Mouse (Mus musculus): ENCODE data around the gene Hlx. TPM values are rescaled to one million over a fixed set of nuclear protein-coding genes. Genes with fewer than 3 reads are reported as not detected.

Hlx gene
- polyA plus RNA-seq, 2 experiments, result 2.7 to 3.5 TPM

DNA sequence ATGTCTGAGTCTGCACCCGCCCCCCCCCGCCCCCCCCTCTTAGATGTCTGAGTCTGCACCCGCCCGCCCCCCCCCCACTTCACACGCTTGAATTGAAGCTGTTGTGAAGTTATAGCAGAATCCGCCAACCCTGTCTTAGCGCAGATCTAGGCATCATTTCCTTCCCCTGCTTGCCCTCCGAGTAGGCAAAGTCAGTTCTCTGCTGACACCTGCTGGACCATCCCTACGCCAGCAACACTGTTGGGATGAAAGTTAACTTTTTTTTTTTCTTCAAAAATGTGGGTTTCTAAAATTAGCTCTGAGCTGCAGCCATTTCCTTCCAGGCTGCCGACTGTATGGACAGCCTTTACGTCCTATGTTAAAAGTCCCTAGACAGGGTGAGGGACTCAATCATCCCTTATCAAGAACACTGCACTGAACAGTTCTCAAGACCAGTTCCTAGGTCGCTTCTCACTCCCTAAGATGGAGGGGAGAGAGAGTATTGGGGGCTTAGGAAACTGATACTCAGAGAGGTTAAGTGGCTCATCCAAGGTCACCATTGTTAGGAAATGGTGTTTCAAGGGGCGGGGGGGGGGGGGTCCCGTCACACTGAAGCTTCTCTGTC is 5.6 kb upstream of the Hlx start:
- TF ChIP-seq CTCF (IDR thresholded peaks at IDR 0.05; ENCODE audit: low read depth) (peak; percentile 81), EP300 (IDR thresholded peaks at IDR 0.05; ENCODE audit: low read depth) (no peak)
- 3% methylated on average over 14 of the region's 14 CpGs for WGBS (ENCODE audit: insufficient replicate concordance)
- ATAC-seq (ENCODE audit: insufficient read depth) (no peak), DNase-seq (ENCODE audit: low read depth in 3 of 3, low spot score in 3 of 3) (peak in 1 of 3 experiments; percentile 24)
- Histone ChIP-seq H3K27ac (no peak overlapping the region), H3K4me2 (ENCODE audit: low read depth) (no peak overlapping the region), H3K4me1 (replicated peaks; ENCODE audit: control insufficient read depth in 2 of 2, insufficient read depth in 2 of 2, low read length in 1 of 2) (no peaks in the 10 kb centered on the region; a peak in 1 of 4 replicates), H3K9ac (replicated peaks) (no peak overlapping the region), H3K9me3 (ENCODE audit: control insufficient read depth, low read length) (no peaks in the 10 kb centered on the region), H3K27me3 (ENCODE audit: control insufficient read depth, insufficient read depth, low read length) (peaks cover 45% of the 10 kb centered on the region), H3K4me3 (ENCODE audit: insufficient read depth in 1 of 2, low read depth in 2 of 2, low read length in 2 of 2) (no peak overlapping the region), H3K36me3 (replicated peaks; ENCODE audit: control insufficient read depth, insufficient read depth, low read depth) (no peaks in the 10 kb centered on the region)

DNA sequence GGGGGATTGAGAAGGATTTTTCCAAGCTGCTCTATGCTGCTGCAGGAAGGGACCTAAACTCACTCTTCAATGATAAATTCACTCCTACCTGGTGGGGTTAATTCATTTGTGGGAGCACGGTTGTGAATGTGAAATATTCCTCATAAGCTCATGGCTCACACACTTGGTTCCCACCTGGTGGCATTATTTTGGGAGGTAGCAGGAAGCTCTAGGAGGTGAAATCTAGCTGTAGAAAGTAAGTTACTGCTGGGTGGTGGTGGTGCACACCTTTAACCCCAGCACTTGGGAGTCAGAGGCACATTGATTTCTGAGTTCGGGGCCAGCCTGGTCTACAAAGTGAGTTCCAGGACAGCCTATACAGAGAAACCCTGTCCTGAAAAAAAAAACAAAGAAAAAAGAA is 4.8 kb upstream of the Hlx start:
- no peak overlapping the region for H3K4me2 ChIP-seq (ENCODE audit: low read depth)
- no peak for DNase-seq (ENCODE audit: low read depth in 3 of 3, low spot score in 3 of 3)
- peaks cover 51% of the 10 kb centered on the region for H3K27me3 ChIP-seq (ENCODE audit: control insufficient read depth, insufficient read depth, low read length)
- no peak overlapping the region for H3K4me3 ChIP-seq (ENCODE audit: insufficient read depth in 1 of 2, low read depth in 2 of 2, low read length in 2 of 2)
- 26% methylated on average over 2 of the region's 2 CpGs for WGBS (ENCODE audit: insufficient replicate concordance)
- no peak overlapping the region for H3K27ac ChIP-seq
- no peaks in the 10 kb centered on the region; a peak in 1 of 4 replicates for H3K4me1 ChIP-seq (replicated peaks; ENCODE audit: control insufficient read depth in 2 of 2, insufficient read depth in 2 of 2, low read length in 1 of 2)
- TF ChIP-seq CTCF (IDR thresholded peaks at IDR 0.05; ENCODE audit: low read depth), result no peak
- TF ChIP-seq EP300 (IDR thresholded peaks at IDR 0.05; ENCODE audit: low read depth), result no peak
- no peak for ATAC-seq (ENCODE audit: insufficient read depth)
- no peaks in the 10 kb centered on the region for H3K9me3 ChIP-seq (ENCODE audit: control insufficient read depth, low read length)
- H3K36me3 ChIP-seq (replicated peaks; ENCODE audit: control insufficient read depth, insufficient read depth, low read depth), result no peaks in the 10 kb centered on the region
- H3K9ac ChIP-seq (replicated peaks), result no peak overlapping the region

DNA sequence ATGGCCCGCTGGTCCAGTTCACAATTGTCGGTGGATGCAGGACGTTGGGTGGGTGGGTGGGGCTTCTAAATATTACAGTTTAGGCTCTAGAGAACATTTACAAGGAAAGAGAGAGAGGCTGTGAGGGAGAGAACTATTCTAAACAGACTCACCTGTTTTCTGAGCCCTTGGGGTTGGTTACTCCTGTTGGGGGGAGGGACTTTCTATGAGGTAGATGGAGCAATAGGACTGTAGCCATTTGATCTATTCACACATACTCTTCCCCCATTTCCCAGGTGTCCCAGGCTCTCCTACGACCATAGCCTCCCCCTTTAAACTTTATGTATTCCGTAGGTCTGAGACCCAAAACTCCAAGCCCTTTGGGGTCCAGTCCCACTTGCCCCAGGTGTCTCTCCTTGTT is 3.8 kb upstream of the Hlx start:
- H3K4me3 ChIP-seq (ENCODE audit: insufficient read depth in 1 of 2, low read depth in 2 of 2, low read length in 2 of 2), result no peak overlapping the region
- no peaks in the 10 kb centered on the region for H3K9me3 ChIP-seq (ENCODE audit: control insufficient read depth, low read length)
- no peaks in the 10 kb centered on the region for H3K36me3 ChIP-seq (replicated peaks; ENCODE audit: control insufficient read depth, insufficient read depth, low read depth)
- H3K4me1 ChIP-seq (replicated peaks; ENCODE audit: control insufficient read depth in 2 of 2, insufficient read depth in 2 of 2, low read length in 1 of 2), result no peaks in the 10 kb centered on the region; a peak in 1 of 4 replicates
- ATAC-seq (ENCODE audit: insufficient read depth) (no peak), DNase-seq (ENCODE audit: low read depth in 3 of 3, low spot score in 3 of 3) (no peak)
- no peak overlapping the region for H3K4me2 ChIP-seq (ENCODE audit: low read depth)
- WGBS (ENCODE audit: insufficient replicate concordance), result 40% methylated on average over 5 of the region's 5 CpGs
- H3K27me3 ChIP-seq (ENCODE audit: control insufficient read depth, insufficient read depth, low read length), result peaks cover 61% of the 10 kb centered on the region
- H3K27ac ChIP-seq, result no peak overlapping the region
- TF ChIP-seq CTCF (IDR thresholded peaks at IDR 0.05; ENCODE audit: low read depth) (no peak), EP300 (IDR thresholded peaks at IDR 0.05; ENCODE audit: low read depth) (no peak)
- no peak overlapping the region for H3K9ac ChIP-seq (replicated peaks)

DNA sequence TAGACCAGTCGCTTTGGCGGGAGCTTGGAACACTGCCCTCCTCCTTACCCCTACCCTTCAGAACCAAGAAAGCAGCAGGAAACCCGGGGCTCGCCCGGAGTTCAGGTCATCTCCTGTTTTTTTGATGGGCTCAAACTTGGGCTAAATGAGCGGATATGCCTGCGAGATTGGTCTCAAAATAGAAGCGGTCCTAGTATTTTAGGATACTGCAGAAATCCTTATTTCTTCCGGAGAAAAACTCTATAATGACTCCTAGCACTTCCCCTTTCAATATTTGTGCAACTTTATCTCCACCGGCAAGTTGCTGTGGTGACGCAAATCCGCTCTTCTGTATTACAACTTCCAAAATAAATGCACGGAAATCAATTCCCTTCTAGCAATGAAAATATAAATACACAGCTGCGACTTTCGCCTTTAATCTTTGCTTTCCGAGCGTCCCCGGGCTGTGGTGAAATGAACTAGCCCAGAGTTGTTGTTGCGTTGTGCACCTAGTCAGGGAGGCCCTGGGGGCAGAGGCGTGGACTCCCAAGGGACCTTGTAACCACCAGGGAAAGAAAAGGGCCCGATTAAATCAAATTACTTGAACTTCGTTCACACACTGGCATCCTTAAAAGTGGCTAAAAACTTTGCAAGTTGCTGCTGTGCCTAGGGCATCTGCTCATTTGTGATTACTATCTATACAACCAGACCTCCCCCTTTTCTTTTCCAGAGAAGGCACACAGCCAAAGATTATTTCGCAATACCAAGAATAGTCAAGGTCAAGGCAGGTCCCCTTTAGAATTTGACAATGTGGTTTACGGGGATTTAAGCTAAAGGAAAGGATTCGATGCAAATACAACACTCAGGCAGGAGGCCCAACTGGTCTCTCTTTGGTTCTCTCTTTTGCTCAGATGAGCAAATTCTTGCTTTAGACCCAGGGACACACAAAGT is 2.8 kb upstream of the Hlx start:
- H3K9me3 ChIP-seq (ENCODE audit: control insufficient read depth, low read length), result no peaks in the 10 kb centered on the region
- peaks cover 71% of the 10 kb centered on the region for H3K27me3 ChIP-seq (ENCODE audit: control insufficient read depth, insufficient read depth, low read length)
- no peaks in the 10 kb centered on the region; a peak in 1 of 4 replicates for H3K4me1 ChIP-seq (replicated peaks; ENCODE audit: control insufficient read depth in 2 of 2, insufficient read depth in 2 of 2, low read length in 1 of 2)
- TF ChIP-seq CTCF (IDR thresholded peaks at IDR 0.05; ENCODE audit: low read depth) (no peak), EP300 (IDR thresholded peaks at IDR 0.05; ENCODE audit: low read depth) (no peak)
- peak overlapping the region; percentile 28; the same call in 1 of the 2 replicates for H3K4me2 ChIP-seq (ENCODE audit: low read depth)
- DNase-seq (ENCODE audit: low read depth in 3 of 3, low spot score in 3 of 3), result no peak
- H3K9ac ChIP-seq (replicated peaks), result no peak overlapping the region
- H3K4me3 ChIP-seq (ENCODE audit: insufficient read depth in 1 of 2, low read depth in 2 of 2, low read length in 2 of 2), result no peak overlapping the region
- 3% methylated on average over 25 of the region's 25 CpGs for WGBS (ENCODE audit: insufficient replicate concordance)
- H3K36me3 ChIP-seq (replicated peaks; ENCODE audit: control insufficient read depth, insufficient read depth, low read depth), result no peaks in the 10 kb centered on the region
- ATAC-seq (ENCODE audit: insufficient read depth), result no peak
- H3K27ac ChIP-seq, result no peak overlapping the region

Measured in liver, embryonic 14.5 days (tissue).